Mouse (Mus musculus) lung, postnatal 0 days (tissue): Measurements from ENCODE around the gene Tpbgl. TPM values are rescaled to one million over a fixed set of nuclear protein-coding genes. Genes with fewer than 3 reads are reported as not detected.

Experiments
- ATAC-seq: fragments of 200-750 bp; cut with Nextera tagmentation; 2 replicates; pipeline ENCODE4 v1.8.0; 2017; ENCODE audit warnings: moderate library complexity
- DNase-seq: peaks from one replicate; pipeline ENCODE4 v3.0.0-alpha.2; 2016; ENCODE audit warnings: low spot score
- H3K27ac ChIP-seq: fragments of 300-500 bp; sonication (generic); 2 replicates; pipeline ENCODE4 v1.5.1; 2014; ENCODE audit warnings: antibody characterized with exemption, mild to moderate bottlenecking, low read length, mixed read lengths
- H3K27me3 ChIP-seq: fragments of 300-500 bp; sonication (generic); replicated peaks from 2 replicates; pipeline ENCODE4 v1.6.1; 2014; ENCODE audit warnings: low read length, mixed read lengths; ENCODE audit not compliant: insufficient read depth
- H3K36me3 ChIP-seq: fragments of 300-500 bp; sonication (generic); 2 replicates; pipeline ENCODE4 v1.6.1; 2014; ENCODE audit warnings: low read length, mixed read lengths; ENCODE audit not compliant: insufficient read depth
- H3K4me1 ChIP-seq: fragments of 300-500 bp; sonication (generic); 2 replicates; pipeline ENCODE4 v1.6.1; 2014; ENCODE audit warnings: antibody characterized with exemption, low read depth, low read length, mixed read lengths; ENCODE audit not compliant: insufficient read depth
- H3K4me2 ChIP-seq: fragments of 300-500 bp; sonication (generic); replicated peaks from 2 replicates; pipeline ENCODE4 v1.6.1; 2014; ENCODE audit warnings: low read depth, mild to moderate bottlenecking, low read length, moderate library complexity, mixed read lengths
- H3K4me3 ChIP-seq: fragments of 300-500 bp; sonication (generic); 2 replicates; pipeline ENCODE4 v1.5.1; 2014; ENCODE audit warnings: low read depth, low read length
- H3K9ac ChIP-seq: fragments of 300-500 bp; sonication (generic); replicated peaks from 2 replicates; pipeline ENCODE4 v1.6.1; 2014; ENCODE audit warnings: low read depth, mild to moderate bottlenecking
- H3K9me3 ChIP-seq: fragments of 300-500 bp; sonication (generic); 2 replicates; pipeline ENCODE4 v1.6.1; 2016; ENCODE audit warnings: low read length, mixed read lengths
- CTCF ChIP-seq: IDR thresholded peaks from 2 replicates; pipeline ENCODE4 v1.5.1; 2016; ENCODE audit warnings: antibody characterized with exemption, mild to moderate bottlenecking
- EP300 ChIP-seq: IDR thresholded peaks from 2 replicates; pipeline ENCODE4 v1.6.1; 2016; ENCODE audit warnings: antibody characterized with exemption, mild to moderate bottlenecking, control low read depth
- WGBS: fragments of 180-500 bp; shearing (Covaris S2); extraction: QIAGEN DNeasy Blood & Tissue Kit; methylation state at CpG from one replicate; pipeline ENCODE4 v1.1.7; 2014; 5-methylcytosine and 5-hydroxymethylcytosine counted together
- polyA plus RNA-seq: library from polyadenylated mRNA; unstranded; fragments of >200 nt; fragmentation: Nextera tagmentation; extraction: Ambion mirVana; gene quantifications from 2 replicates; pipeline ENCODE4 v1.2.1, GENCODE M21; 2015

The Tpbgl gene
- polyA plus RNA-seq, 1 experiment from 2014 or later, result 0.79 TPM

- Histone ChIP-seq H3K4me2 (no peak overlapping the region), H3K36me3 (no peaks in the 10 kb centered on the region), H3K9me3 (no peaks in the 10 kb centered on the region), H3K27me3 (no peaks in the 10 kb centered on the region), H3K27ac (no peak overlapping the region), H3K9ac (no peak overlapping the region), H3K4me1 (no peaks in the 10 kb centered on the region), H3K4me3 (no peak overlapping the region)
- 60% methylated on average over 14 of the region's 14 CpGs for WGBS
- TF ChIP-seq CTCF (no peak), EP300 (no peak)
- no peak for ATAC-seq
- no peak for DNase-seq
Observed at GRCm38 (mm10) chr7:99661571-99662230, 34.8 kb upstream of the Tpbgl start.

- DNase-seq, result no peak
- Histone ChIP-seq H3K27ac (no peak overlapping the region), H3K36me3 (no peaks in the 10 kb centered on the region), H3K9me3 (no peaks in the 10 kb centered on the region), H3K4me2 (no peak overlapping the region), H3K9ac (no peak overlapping the region), H3K4me3 (no peak overlapping the region), H3K27me3 (no peaks in the 10 kb centered on the region), H3K4me1 (no peaks in the 10 kb centered on the region)
- WGBS, result 85% methylated on average over 9 of the region's 9 CpGs
- TF ChIP-seq CTCF, result no peak
- TF ChIP-seq EP300, result no peak
- ATAC-seq, result no peak
Observed at GRCm38 (mm10) chr7:99661071-99661470, 34.2 kb upstream of the Tpbgl start.

- DNase-seq (peak; percentile 87), ATAC-seq (peak; percentile 66)
- Histone ChIP-seq H3K27ac (no peak overlapping the region), H3K36me3 (no peaks in the 10 kb centered on the region), H3K4me3 (no peak overlapping the region), H3K9me3 (no peaks in the 10 kb centered on the region), H3K4me1 (no peaks in the 10 kb centered on the region), H3K4me2 (no peak overlapping the region), H3K9ac (no peak overlapping the region), H3K27me3 (no peaks in the 10 kb centered on the region)
- no peak for TF ChIP-seq EP300
- TF ChIP-seq CTCF, result peak; percentile 90
- 44% methylated on average over 12 of the region's 12 CpGs for WGBS
Observed at GRCm38 (mm10) chr7:99659379-99660029, 32.6 kb upstream of the Tpbgl start.

- Histone ChIP-seq H3K9me3 (no peaks in the 10 kb centered on the region), H3K27me3 (no peaks in the 10 kb centered on the region), H3K4me1 (no peaks in the 10 kb centered on the region), H3K4me2 (no peak overlapping the region), H3K9ac (no peak overlapping the region), H3K36me3 (no peaks in the 10 kb centered on the region), H3K27ac (no peak overlapping the region), H3K4me3 (no peak overlapping the region)
- no peak for TF ChIP-seq EP300
- no peak for TF ChIP-seq CTCF
- no peak for DNase-seq
- ATAC-seq, result no peak
- 61% methylated on average over 11 of the region's 11 CpGs for WGBS
Observed at GRCm38 (mm10) chr7:99654244-99654643, 27.3 kb upstream of the Tpbgl start.

GRCm38 (mm10) chr7:99649585-99649984 lies 22.7 kb upstream of the Tpbgl start:
- H3K9ac ChIP-seq, result no peak overlapping the region
- H3K27ac ChIP-seq, result no peak overlapping the region
- H3K36me3 ChIP-seq, result no peaks in the 10 kb centered on the region
- ATAC-seq (no peak), DNase-seq (no peak)
- H3K9me3 ChIP-seq, result no peaks in the 10 kb centered on the region
- TF ChIP-seq EP300, result no peak
- TF ChIP-seq CTCF, result no peak
- WGBS, result 60% methylated on average over 4 of the region's 4 CpGs
- no peak overlapping the region for H3K4me3 ChIP-seq
- no peak overlapping the region for H3K4me2 ChIP-seq
- no peaks in the 10 kb centered on the region for H3K4me1 ChIP-seq
- no peaks in the 10 kb centered on the region for H3K27me3 ChIP-seq

GRCm38 (mm10) chr7:99648623-99649022 lies 21.7 kb upstream of the Tpbgl start:
- DNase-seq, result peak; percentile 80
- Histone ChIP-seq H3K27me3 (no peaks in the 10 kb centered on the region), H3K4me3 (no peak overlapping the region), H3K4me1 (no peaks in the 10 kb centered on the region), H3K36me3 (no peaks in the 10 kb centered on the region), H3K27ac (no peak overlapping the region), H3K9me3 (no peaks in the 10 kb centered on the region), H3K9ac (no peak overlapping the region), H3K4me2 (no peak overlapping the region)
- no peak for ATAC-seq
- WGBS, result 5% methylated on average over 6 of the region's 6 CpGs
- TF ChIP-seq CTCF (peak; percentile 23; the same call in 1 of the 2 replicates), EP300 (no peak)
